Comparison of ENCODE assay signal across 11 mouse cellular contexts in the genomic region with DNA sequence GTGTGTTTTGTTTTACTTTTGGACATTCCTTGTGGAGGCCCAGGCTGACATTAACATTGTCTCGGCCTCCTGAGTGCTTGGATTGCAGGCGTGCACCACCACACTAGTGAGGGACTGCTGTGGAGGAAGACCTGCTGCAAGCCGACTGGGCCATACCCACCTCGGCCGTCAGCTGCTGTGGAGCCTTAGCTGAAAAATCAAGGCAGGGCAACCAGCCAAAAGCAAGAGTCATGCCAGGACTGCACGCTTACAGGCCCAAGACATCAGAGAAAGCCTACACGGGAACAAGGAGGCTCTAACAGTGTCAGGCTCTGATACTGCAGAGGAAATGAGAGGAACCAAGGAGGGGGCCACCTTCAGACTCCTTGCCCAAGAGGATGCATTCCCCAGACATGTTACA. TPM values are rescaled to one million over a fixed set of nuclear protein-coding genes. Genes with fewer than 3 reads are reported as not detected.
DNase-seq lines count a peak whose midpoint lies in the region; ATAC-seq lines count a peak whose summit lies in the region.
"Had no signal": no experiment of that assay in that cellular context is flagged by ENCODE, and none has a peak within 500 bp of the region (broad histone marks: within the 10 kb centered on the region; RNA-seq: fewer than 3 reads in every experiment).

No protein-coding gene starts in this region.

- no peak overlapping the region for H3K4me3 ChIP-seq in forebrain, embryonic 16.5 days (replicated peaks; ENCODE audit: low read length)
- no peak overlapping the region for H3K4me3 ChIP-seq in forebrain, embryonic 13.5 days
- H3K4me3 ChIP-seq in embryonic facial prominence, embryonic 15.5 days (replicated peaks): no peak overlapping the region
- H3K4me3 ChIP-seq in midbrain, embryonic 13.5 days (replicated peaks): no peak overlapping the region
- H3K4me3 ChIP-seq: midbrain, embryonic 15.5 days had no signal

- H3K36me3 ChIP-seq in forebrain, embryonic 16.5 days (ENCODE audit: control insufficient read depth, insufficient read depth): peaks cover 21% of the 10 kb centered on the region
- H3K36me3 ChIP-seq in forebrain, embryonic 13.5 days (ENCODE audit: poor library complexity, severe bottlenecking): peaks cover 48% of the 10 kb centered on the region
- peaks cover 54% of the 10 kb centered on the region for H3K36me3 ChIP-seq in embryonic facial prominence, embryonic 15.5 days
- peaks cover 48% of the 10 kb centered on the region for H3K36me3 ChIP-seq in midbrain, embryonic 13.5 days

- no peak overlapping the region for H3K9ac ChIP-seq in forebrain, embryonic 16.5 days (replicated peaks; ENCODE audit: low read depth, low read length)
- H3K9ac ChIP-seq in forebrain, embryonic 13.5 days: no peak overlapping the region
- no peak overlapping the region for H3K9ac ChIP-seq in embryonic facial prominence, embryonic 15.5 days
- H3K9ac ChIP-seq in midbrain, embryonic 13.5 days (replicated peaks): no peak overlapping the region
- H3K9ac ChIP-seq: midbrain, embryonic 15.5 days had no signal

- 70% methylated on average over 7 of the region's 7 CpGs for WGBS in forebrain, embryonic 16.5 days
- WGBS in forebrain, embryonic 13.5 days: 85% methylated on average over 7 of the region's 7 CpGs
- 77% methylated on average over 7 of the region's 7 CpGs for WGBS in embryonic facial prominence, embryonic 15.5 days
- 95% methylated on average over 7 of the region's 7 CpGs for WGBS in midbrain, embryonic 13.5 days

- H3K9me3 ChIP-seq in forebrain, embryonic 16.5 days (ENCODE audit: control insufficient read depth, low read length): no peaks in the 10 kb centered on the region
- H3K9me3 ChIP-seq in forebrain, embryonic 13.5 days (replicated peaks): no peaks in the 10 kb centered on the region
- no peaks in the 10 kb centered on the region for H3K9me3 ChIP-seq in embryonic facial prominence, embryonic 15.5 days (replicated peaks)
- no peaks in the 10 kb centered on the region for H3K9me3 ChIP-seq in midbrain, embryonic 13.5 days
- H3K9me3 ChIP-seq: midbrain, embryonic 15.5 days had no signal

- no peak overlapping the region for H3K4me2 ChIP-seq in forebrain, embryonic 16.5 days (ENCODE audit: low read length)
- no peak overlapping the region for H3K4me2 ChIP-seq in forebrain, embryonic 13.5 days
- H3K4me2 ChIP-seq in embryonic facial prominence, embryonic 15.5 days (replicated peaks): no peak overlapping the region
- no peak overlapping the region for H3K4me2 ChIP-seq in midbrain, embryonic 13.5 days (replicated peaks)
- H3K4me2 ChIP-seq: midbrain, embryonic 15.5 days had no signal

- no peaks in the 10 kb centered on the region for H3K27me3 ChIP-seq in forebrain, embryonic 16.5 days (replicated peaks; ENCODE audit: control insufficient read depth, insufficient read depth, low read length)
- H3K27me3 ChIP-seq in forebrain, embryonic 13.5 days: no peaks in the 10 kb centered on the region
- no peaks in the 10 kb centered on the region for H3K27me3 ChIP-seq in embryonic facial prominence, embryonic 15.5 days
- H3K27me3 ChIP-seq in midbrain, embryonic 13.5 days: no peaks in the 10 kb centered on the region
- H3K27me3 ChIP-seq: midbrain, embryonic 15.5 days had no signal

- peak; percentile 26 for DNase-seq in kidney, postnatal 10 days
- no peak for DNase-seq in kidney, adult 9 months
- DNase-seq in adrenal gland, postnatal 14 days: peak; percentile 30
- no peak for DNase-seq in liver
- DNase-seq: lung, postnatal 14 days had no signal

- no peaks in the 10 kb centered on the region for H3K4me1 ChIP-seq in forebrain, embryonic 16.5 days (replicated peaks; ENCODE audit: control insufficient read depth, insufficient read depth, low read length)
- no peaks in the 10 kb centered on the region for H3K4me1 ChIP-seq in forebrain, embryonic 13.5 days
- no peaks in the 10 kb centered on the region for H3K4me1 ChIP-seq in embryonic facial prominence, embryonic 15.5 days
- no peaks in the 10 kb centered on the region for H3K4me1 ChIP-seq in midbrain, embryonic 13.5 days (replicated peaks)
- H3K4me1 ChIP-seq: midbrain, embryonic 15.5 days had no signal

- H3K27ac ChIP-seq in forebrain, embryonic 16.5 days (ENCODE audit: low read length): no peak overlapping the region
- H3K27ac ChIP-seq in forebrain, embryonic 13.5 days: no peak overlapping the region
- no peak overlapping the region for H3K27ac ChIP-seq in embryonic facial prominence, embryonic 15.5 days (replicated peaks)
- no peak overlapping the region for H3K27ac ChIP-seq in midbrain, embryonic 13.5 days
- H3K27ac ChIP-seq: midbrain, embryonic 15.5 days had no signal

- peak; percentile 47; the same call in 1 of the 2 replicates for ATAC-seq in forebrain, embryonic 16.5 days
- no peak for ATAC-seq in forebrain, embryonic 13.5 days
- 0 out of 2 replicates have a peak, but pooled peaks have one; percentile 37 for ATAC-seq in embryonic facial prominence, embryonic 15.5 days (ENCODE audit: insufficient number of reproducible peaks, low FRiP score, low TSS enrichment, low read depth)
- ATAC-seq in midbrain, embryonic 13.5 days: no peak
- ATAC-seq: forebrain, embryonic 14.5 days; midbrain, embryonic 15.5 days had no signal

RNA-seq across cellular contexts. Expression of a gene that starts 35.6 kb away (rescaled TPM):
- 179 and 181 TPM in 2 replicates for polyA plus RNA-seq in forebrain, embryonic 16.5 days (2015; fragmentation: Nextera tagmentation; extraction: Ambion mirVana)
- 180 and 182 TPM in 2 replicates for polyA plus RNA-seq in forebrain, embryonic 13.5 days (2015; fragmentation: Nextera tagmentation; extraction: Ambion mirVana)
- total RNA-seq in adrenal gland, postnatal 14 days (2021): 220 and 252 TPM in 2 replicates
- 163 and 167 TPM in 2 replicates for polyA plus RNA-seq in embryonic facial prominence, embryonic 15.5 days (2015; fragmentation: Nextera tagmentation; extraction: Ambion mirVana)
- 184 and 188 TPM in 2 replicates for polyA plus RNA-seq in midbrain, embryonic 13.5 days (2015; fragmentation: Nextera tagmentation; extraction: Ambion mirVana)

Comparison
In these comparisons a context has a peak if more than half of its experiments do, and no peak if none do; other contexts are left out.
1. ATAC-seq: peak in forebrain, embryonic 16.5 days (single experiment) and embryonic facial prominence, embryonic 15.5 days (single experiment); none in forebrain, embryonic 13.5 days (single experiment) and midbrain, embryonic 13.5 days (single experiment).
2. DNase-seq: peak in kidney, postnatal 10 days (single experiment) and adrenal gland, postnatal 14 days (single experiment); none in kidney, adult 9 months (single experiment) and liver (single experiment).